In the genomic region with DNA sequence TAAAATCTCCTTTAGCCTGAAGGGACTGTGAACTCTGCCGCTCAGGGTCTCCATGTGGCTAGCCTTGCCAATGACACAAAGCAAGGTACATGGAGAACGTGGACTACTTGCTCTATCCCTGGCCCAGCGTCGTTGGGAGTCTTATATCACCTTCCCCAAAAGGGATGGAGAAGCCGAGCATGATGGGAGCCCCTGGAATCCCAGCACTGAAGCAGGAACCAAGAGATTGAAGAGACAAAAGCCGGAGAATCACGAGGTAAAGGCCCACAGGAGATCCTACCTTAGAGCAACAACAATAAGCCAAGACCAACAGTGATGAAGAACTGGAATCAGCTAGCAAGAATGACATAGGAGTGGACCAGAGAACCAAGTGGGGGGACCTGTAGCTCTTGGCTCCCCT, we compare ENCODE assay signal across 21 mouse cellular contexts.
"Had no signal": no experiment of that assay in that cellular context is flagged by ENCODE, and none has a peak within 500 bp of the region (broad histone marks: within the 10 kb centered on the region; RNA-seq: fewer than 3 reads in every experiment).

No protein-coding gene starts in this region.

- H3K27me3 ChIP-seq: limb, embryonic 12.5 days; limb, embryonic 15.5 days; megakaryocyte, embryonic 14.5 days; midbrain, embryonic 13.5 days; neural tube, embryonic 15.5 days; stomach, embryonic 15.5 days had no signal

- ATAC-seq: liver, postnatal 0 days; lung, postnatal 0 days; midbrain, embryonic 13.5 days; midbrain, embryonic 16.5 days had no signal

- H3K27ac ChIP-seq: limb, embryonic 12.5 days; limb, embryonic 15.5 days; liver, embryonic 14.5 days; midbrain, embryonic 10.5 days; midbrain, embryonic 13.5 days; neural tube, embryonic 15.5 days; stomach, embryonic 15.5 days had no signal

- H3K4me3 ChIP-seq: limb, embryonic 12.5 days; limb, embryonic 15.5 days; megakaryocyte, embryonic 14.5 days; midbrain, embryonic 10.5 days; midbrain, embryonic 13.5 days; myocyte; neural tube, embryonic 15.5 days; stomach, embryonic 15.5 days had no signal

- DNase-seq: kidney, adult 9 months; kidney, postnatal 14 days; kidney, postnatal 4 days; left cerebral cortex, postnatal 4 days; liver, postnatal 0 days; lung, embryonic 14.5 days; right cerebral cortex, postnatal 25 days; spleen, adult 18-20 months; thymus, postnatal 25 days had no signal

- H3K36me3 ChIP-seq: limb, embryonic 12.5 days; limb, embryonic 15.5 days; midbrain, embryonic 10.5 days; midbrain, embryonic 13.5 days; neural tube, embryonic 15.5 days; stomach, embryonic 15.5 days had no signal

- H3K4me2 ChIP-seq: limb, embryonic 12.5 days; limb, embryonic 15.5 days; liver, embryonic 11.5 days; lung, embryonic 14.5 days; midbrain, embryonic 13.5 days; neural tube, embryonic 15.5 days; stomach, embryonic 15.5 days had no signal

- H3K9me3 ChIP-seq: limb, embryonic 12.5 days; limb, embryonic 15.5 days; midbrain, embryonic 10.5 days; midbrain, embryonic 13.5 days; neural tube, embryonic 15.5 days; stomach, embryonic 15.5 days had no signal

- H3K4me1 ChIP-seq: limb, embryonic 12.5 days; limb, embryonic 15.5 days; megakaryocyte, embryonic 14.5 days; midbrain, embryonic 13.5 days; neural tube, embryonic 15.5 days; stomach, embryonic 15.5 days had no signal

- H3K9ac ChIP-seq: limb, embryonic 12.5 days; limb, embryonic 15.5 days; liver, embryonic 14.5 days; liver, postnatal 0 days; lung, embryonic 14.5 days; midbrain, embryonic 13.5 days; neural tube, embryonic 15.5 days; stomach, embryonic 15.5 days had no signal
